Mouse (Mus musculus): ENCODE data around the gene Tnik.

- TF ChIP-seq TAL1 (IDR thresholded peaks at IDR 0.05; ENCODE audit: low read length): no peak
- no peak for TF ChIP-seq GATA1 (IDR thresholded peaks at IDR 0.05; ENCODE audit: low read length)
These were observed 43.0 kb upstream of the Tnik start for GRCm38 (mm10) chr3:28219964-28220363.

Data from erythroblast, embryonic 14.5 days (primary cell).